Mouse (Mus musculus): ENCODE measurements at regions not wholly inside any gene's neighbourhood (a gene's known extent, or its start where the extent isn't known, plus 50 kb on each side); places are given as distances from the start of the nearest gene placed in this dataset.

DNA sequence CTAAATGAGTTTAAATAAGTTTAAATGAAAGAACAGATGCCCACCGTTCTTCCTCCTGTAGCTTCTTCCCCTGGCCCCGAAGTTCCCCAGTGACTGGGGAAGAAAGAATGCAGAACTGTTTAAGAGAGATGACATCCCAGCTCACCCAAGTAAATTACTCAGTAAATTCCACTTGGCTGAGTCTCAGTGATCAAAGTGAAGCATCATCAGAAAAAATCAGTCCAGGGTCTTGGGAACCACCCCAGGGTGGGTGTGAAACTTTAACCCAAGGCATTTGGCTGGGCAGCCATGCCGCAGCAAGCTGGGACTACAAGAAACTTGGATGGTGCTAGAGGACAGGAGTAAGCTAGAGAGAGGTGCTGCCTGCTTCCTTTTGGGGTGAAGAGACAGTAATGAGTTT lies 133.9 kb downstream of the Emx2 start:
- TF ChIP-seq EP300 (IDR thresholded peaks at IDR 0.05; ENCODE audit: low read depth) (no peak), CTCF (IDR thresholded peaks at IDR 0.05; ENCODE audit: low read depth) (no peak)
